Mouse (Mus musculus) heart, postnatal 14 days (tissue): ENCODE data around the gene Fhl1. TPM values are rescaled to one million over a fixed set of nuclear protein-coding genes. Genes with fewer than 3 reads are reported as not detected.

Source experiments
- total RNA-seq, 2 experiments: library from RNA; stranded (reverse); gene quantifications; 2 replicates each; pipeline ENCODE4 v1.2.3; 2021

Fhl1 gene
- total RNA-seq, 2 experiments from 2014 or later: 98.3 to 107 TPM

Other genes starting within 250 kb of the Fhl1 start
- not detected for gene Gm10477, start 207.0 kb upstream of the Fhl1 start, total RNA-seq
- not detected for gene Gm648, start 182.2 kb upstream of the Fhl1 start, total RNA-seq
- 10 to 100 TPM; 26.3 to 28.6 TPM for gene Mmgt1, start 133.7 kb upstream of the Fhl1 start, total RNA-seq
- gene Slc9a6, start 122.0 kb upstream of the Fhl1 start, total RNA-seq: 10 to 100 TPM; 18.2 to 20.3 TPM
- gene Map7d3, start 90.5 kb downstream of the Fhl1 start, total RNA-seq: 1 to 10 TPM in 1 of 2 experiments, under 1 TPM in 1; 0.78 to 1.3 TPM
- gene Adgrg4, start 138.4 kb downstream of the Fhl1 start, total RNA-seq: not detected